Mouse (Mus musculus) thymus, adult 2 months (tissue): Measurements from ENCODE around the gene Trim62.
A peak's percentile ranks its signal among the peaks of the same experiment; 100 is the strongest.

Experiments used
- CTCF ChIP-seq: fragments of 200-500 bp; IDR thresholded peaks from 2 replicates; pipeline ENCODE4 v1.5.1; 2012; ENCODE audit warnings: mild to moderate bottlenecking, control low read depth, low read length, moderate library complexity, borderline replicate concordance; ENCODE audit not compliant: control insufficient read depth, poor library complexity, insufficient read depth; ENCODE audit errors: extremely low read depth
- POLR2A ChIP-seq: fragments of 200-500 bp; IDR thresholded peaks from 2 replicates; pipeline ENCODE4 v1.6.1; 2012; ENCODE audit warnings: mild to moderate bottlenecking, low read length, control low read depth, moderate library complexity; ENCODE audit not compliant: control insufficient read depth, poor library complexity, insufficient read depth; ENCODE audit errors: extremely low read depth

GRCm38 (mm10) chr4:128924841-128925606 lies 41.6 kb downstream of the Trim62 start:
- TF ChIP-seq CTCF = peak; percentile 90
- peak; percentile 62 for TF ChIP-seq POLR2A
